Mouse (Mus musculus) MEL (cell line): ENCODE results near the gene Pdss2. TPM values are rescaled to one million over a fixed set of nuclear protein-coding genes. Genes with fewer than 3 reads are reported as not detected.
A peak's percentile ranks its signal among the peaks of the same experiment; 100 is the strongest.

ENCODE experiments used
- DNase-seq: peaks from one replicate; pipeline ENCODE4 v3.0.0; 2011; ENCODE audit warnings: low read depth, low spot score
- H3K27ac ChIP-seq: 2 replicates; pipeline ENCODE4 v1.5.1; 2012; ENCODE audit warnings: low read depth, mild to moderate bottlenecking, control low read depth, low read length, moderate library complexity; ENCODE audit not compliant: control insufficient read depth
- H3K27me3 ChIP-seq, 2 experiments: fragments of 150-350 bp in 1 of 2; sonication (generic) in 1 of 2; 2 replicates each; pipeline ENCODE4 v1.6.1; 2012; ENCODE audit warnings: low read length in 2 of 2, mild to moderate bottlenecking in 2 of 2, improper control_type of control experiment in 1 of 2, moderate library complexity in 1 of 2; ENCODE audit not compliant: insufficient read depth in 2 of 2, control insufficient read depth in 1 of 2
- H3K36me3 ChIP-seq, 2 experiments: 2 replicates each; pipeline ENCODE4 v1.6.1; 2012 to 2014; ENCODE audit warnings: low read length in 2 of 2, improper control_type of control experiment in 1 of 2, inconsistent platforms in 1 of 2, mild to moderate bottlenecking in 1 of 2; ENCODE audit not compliant: insufficient read depth in 2 of 2, control insufficient read depth in 1 of 2
- H3K4me1 ChIP-seq, 2 experiments: fragments of 150-350 bp in 1 of 2; sonication (generic) in 1 of 2; 2 replicates each; pipeline ENCODE4 v1.6.1; 2012; ENCODE audit warnings: low read length in 2 of 2, improper control_type of control experiment in 1 of 2, mild to moderate bottlenecking in 1 of 2; ENCODE audit not compliant: insufficient read depth in 2 of 2, control insufficient read depth in 1 of 2
- H3K4me3 ChIP-seq, 2 experiments: fragments of 150-350 bp in 1 of 2; sonication (generic) in 1 of 2; 2 replicates each; pipeline ENCODE4 v1.5.1; 2012; ENCODE audit warnings: low read depth in 2 of 2, low read length in 2 of 2, mild to moderate bottlenecking in 2 of 2, moderate library complexity in 2 of 2, control low read depth in 1 of 2, improper control_type of control experiment in 1 of 2; ENCODE audit not compliant: control insufficient read depth in 1 of 2, insufficient read depth in 1 of 2
- H3K79me2 ChIP-seq: 2 replicates; pipeline ENCODE4 v1.6.1; 2012; ENCODE audit warnings: mild to moderate bottlenecking, low read length, moderate library complexity; ENCODE audit not compliant: control insufficient read depth, poor library complexity, insufficient read depth
- H3K9ac ChIP-seq: 2 replicates; pipeline ENCODE4 v1.6.1; 2012; ENCODE audit warnings: low read depth, mild to moderate bottlenecking, control low read depth, low read length, moderate library complexity; ENCODE audit not compliant: control insufficient read depth, poor library complexity, severe bottlenecking
- H3K9me3 ChIP-seq: fragments of 150-350 bp; sonication (generic); replicated peaks from 2 replicates; pipeline ENCODE4 v1.6.1; 2012; ENCODE audit warnings: mild to moderate bottlenecking, low read length, improper control_type of control experiment, moderate library complexity; ENCODE audit not compliant: insufficient read depth
- BHLHE40 ChIP-seq: IDR thresholded peaks from 2 replicates; pipeline ENCODE4 v1.6.1; 2012; ENCODE audit warnings: low read depth, mild to moderate bottlenecking, inconsistent platforms, low read length, improper control_type of control experiment, borderline replicate concordance
- CHD1 ChIP-seq: IDR thresholded peaks from 2 replicates; pipeline ENCODE4 v1.6.1; 2012; ENCODE audit warnings: low read depth, mild to moderate bottlenecking, inconsistent platforms, low read length, improper control_type of control experiment
- CTCF ChIP-seq, 3 experiments: IDR thresholded peaks in 2 of 3; conservative IDR thresholded peaks in 1 of 3; 2 replicates each; pipeline ENCODE4 v1.5.1; 2011 to 2012; ENCODE audit warnings: low read length in 3 of 3, low read depth in 2 of 3, mild to moderate bottlenecking in 2 of 3, improper control_type of control experiment in 1 of 3, inconsistent platforms in 1 of 3, mixed read lengths in 1 of 3, moderate library complexity in 1 of 3; ENCODE audit not compliant: control insufficient read depth in 1 of 3, insufficient read depth in 1 of 3, poor library complexity in 1 of 3, severe bottlenecking in 1 of 3
- E2F4 ChIP-seq: IDR thresholded peaks from 2 replicates; pipeline ENCODE4 v1.6.1; 2011; ENCODE audit warnings: low read depth, low read length, improper control_type of control experiment, borderline replicate concordance
- ELF1 ChIP-seq: IDR thresholded peaks from 2 replicates; pipeline ENCODE4 v1.6.1; 2014; ENCODE audit warnings: low read depth, mild to moderate bottlenecking, inconsistent platforms, low read length, improper control_type of control experiment, moderate library complexity
- EP300 ChIP-seq, 2 experiments: IDR thresholded peaks; 2 replicates each; pipeline ENCODE4 v1.6.1; 2011; ENCODE audit warnings: improper control_type of control experiment in 2 of 2, low read length in 2 of 2, low read depth in 1 of 2, mild to moderate bottlenecking in 1 of 2
- ETS1 ChIP-seq: IDR thresholded peaks from 2 replicates; pipeline ENCODE4 v1.6.1; 2012; ENCODE audit warnings: low read depth, mild to moderate bottlenecking, inconsistent platforms, low read length, improper control_type of control experiment, moderate library complexity
- GABPA ChIP-seq: IDR thresholded peaks from 2 replicates; pipeline ENCODE4 v1.6.1; 2012; ENCODE audit warnings: low read depth, mild to moderate bottlenecking, inconsistent platforms, low read length, improper control_type of control experiment, moderate library complexity
- GATA1 ChIP-seq: IDR thresholded peaks from 2 replicates; pipeline ENCODE4 v1.6.1; 2011; ENCODE audit warnings: low read depth, low read length, improper control_type of control experiment
- JUND ChIP-seq: IDR thresholded peaks from 2 replicates; pipeline ENCODE4 v1.6.1; 2011; ENCODE audit warnings: low read depth, mild to moderate bottlenecking, improper control_type of control experiment, low read length
- KAT2A ChIP-seq: conservative IDR thresholded peaks from 2 replicates; pipeline ENCODE4 v1.6.1; 2012; ENCODE audit warnings: low read depth, low read length, improper control_type of control experiment, inconsistent platforms
- MAFK ChIP-seq: IDR thresholded peaks from 2 replicates; pipeline ENCODE4 v1.6.1; 2011; ENCODE audit warnings: low read depth, mild to moderate bottlenecking, low read length, improper control_type of control experiment, borderline replicate concordance
- MAX ChIP-seq: IDR thresholded peaks from 2 replicates; pipeline ENCODE4 v1.6.1; 2011; ENCODE audit warnings: low read length, improper control_type of control experiment
- MAZ ChIP-seq: IDR thresholded peaks from 2 replicates; pipeline ENCODE4 v1.6.1; 2012; ENCODE audit warnings: low read depth, mild to moderate bottlenecking, inconsistent platforms, low read length, improper control_type of control experiment
- MEF2A ChIP-seq: IDR thresholded peaks from 2 replicates; pipeline ENCODE4 v1.6.1; 2014; ENCODE audit warnings: low read depth, mild to moderate bottlenecking, inconsistent platforms, low read length, improper control_type of control experiment; ENCODE audit not compliant: poor library complexity, insufficient replicate concordance, severe bottlenecking; ENCODE audit errors: extremely low read depth
- MYB ChIP-seq: IDR thresholded peaks from 2 replicates; pipeline ENCODE4 v1.6.1; 2011; ENCODE audit warnings: mild to moderate bottlenecking, low read depth, low read length, improper control_type of control experiment
- MYC ChIP-seq: IDR thresholded peaks from 2 replicates; pipeline ENCODE4 v1.6.1; 2011; ENCODE audit warnings: low read depth, mild to moderate bottlenecking, low read length, improper control_type of control experiment, moderate library complexity
- NELFE ChIP-seq: IDR thresholded peaks from 2 replicates; pipeline ENCODE4 v1.6.1; 2011; ENCODE audit warnings: low read depth, low read length, improper control_type of control experiment
- NRF1 ChIP-seq: IDR thresholded peaks from 2 replicates; pipeline ENCODE4 v1.6.1; 2014; ENCODE audit warnings: low read depth, mild to moderate bottlenecking, inconsistent platforms, low read length, improper control_type of control experiment, moderate library complexity; ENCODE audit not compliant: poor library complexity, insufficient read depth, severe bottlenecking
- POLR2A ChIP-seq, 2 experiments: IDR thresholded peaks; 2 replicates each; pipeline ENCODE4 v1.6.1; 2011 to 2012; ENCODE audit warnings: low read length in 2 of 2, mild to moderate bottlenecking in 2 of 2, control low read depth in 1 of 2, improper control_type of control experiment in 1 of 2, low read depth in 1 of 2, moderate library complexity in 1 of 2; ENCODE audit not compliant: control insufficient read depth in 1 of 2, insufficient read depth in 1 of 2, poor library complexity in 1 of 2
- POLR2AphosphoS2 ChIP-seq: IDR thresholded peaks from 2 replicates; pipeline ENCODE4 v1.6.1; 2011; ENCODE audit warnings: low read length, improper control_type of control experiment
- POLR2AphosphoS5 ChIP-seq: IDR thresholded peaks from 2 replicates; pipeline ENCODE4 v1.6.1; 2012; ENCODE audit warnings: low read depth, borderline replicate concordance, mild to moderate bottlenecking, inconsistent platforms, low read length, moderate library complexity, mixed read lengths
- RCOR1 ChIP-seq: IDR thresholded peaks from 2 replicates; pipeline ENCODE4 v1.6.1; 2012; ENCODE audit warnings: low read depth, mild to moderate bottlenecking, inconsistent platforms, low read length, improper control_type of control experiment
- SMC3 ChIP-seq: IDR thresholded peaks from 2 replicates; pipeline ENCODE4 v1.6.1; 2011; ENCODE audit warnings: low read depth, low read length, improper control_type of control experiment
- TAL1 ChIP-seq: IDR thresholded peaks from 2 replicates; pipeline ENCODE4 v1.6.1; 2012; ENCODE audit warnings: mild to moderate bottlenecking, inconsistent platforms, low read length, moderate library complexity, mixed read lengths
- TBP ChIP-seq: IDR thresholded peaks from 2 replicates; pipeline ENCODE4 v1.8.0; 2011; ENCODE audit warnings: low read depth, low read length, improper control_type of control experiment
- TCF12 ChIP-seq: IDR thresholded peaks from 2 replicates; pipeline ENCODE4 v1.6.1; 2014; ENCODE audit warnings: low read depth, mild to moderate bottlenecking, inconsistent platforms, low read length, improper control_type of control experiment, moderate library complexity
- UBTF ChIP-seq: IDR thresholded peaks from 2 replicates; pipeline ENCODE4 v1.6.1; 2012; ENCODE audit warnings: low read depth, mild to moderate bottlenecking, inconsistent platforms, low read length, improper control_type of control experiment, moderate library complexity, borderline replicate concordance; ENCODE audit not compliant: insufficient read depth
- USF1 ChIP-seq: IDR thresholded peaks from 2 replicates; pipeline ENCODE4 v1.6.1; 2014; ENCODE audit warnings: low read depth, mild to moderate bottlenecking, inconsistent platforms, low read length, improper control_type of control experiment, moderate library complexity
- USF2 ChIP-seq, 2 experiments: IDR thresholded peaks; 2 replicates each; pipeline ENCODE4 v1.6.1; 2011 to 2012; ENCODE audit warnings: improper control_type of control experiment in 2 of 2, low read length in 2 of 2, borderline replicate concordance in 1 of 2, inconsistent platforms in 1 of 2, low read depth in 1 of 2, mild to moderate bottlenecking in 1 of 2; ENCODE audit not compliant: insufficient read depth in 1 of 2
- ZC3H11A ChIP-seq: IDR thresholded peaks from 2 replicates; pipeline ENCODE4 v1.6.1; 2012; ENCODE audit warnings: low read depth, mild to moderate bottlenecking, inconsistent platforms, low read length, improper control_type of control experiment
- ZKSCAN1 ChIP-seq: IDR thresholded peaks from 2 replicates; pipeline ENCODE4 v1.6.1; 2012; ENCODE audit warnings: low read depth, mild to moderate bottlenecking, inconsistent platforms, low read length, improper control_type of control experiment, moderate library complexity
- ZMIZ1 ChIP-seq: IDR thresholded peaks from 2 replicates; pipeline ENCODE4 v1.6.1; 2012; ENCODE audit warnings: low read depth, mild to moderate bottlenecking, inconsistent platforms, low read length, improper control_type of control experiment, moderate library complexity
- ZNF384 ChIP-seq: IDR thresholded peaks from 2 replicates; pipeline ENCODE4 v1.6.1; 2012; ENCODE audit warnings: low read depth, mild to moderate bottlenecking, inconsistent platforms, low read length, improper control_type of control experiment
- polyA plus RNA-seq, 2 experiments: library from polyadenylated mRNA; stranded (reverse) in 1 of 2; unstranded in 1 of 2; fragments of >175 nt in 1 of 2; fragments of >200 nt in 1 of 2; gene quantifications; 2 replicates each; pipeline versions ENCODE4 v1.2.1 to v1.2.4; 2012; ENCODE audit warnings: low replicate concordance in 2 of 2, low read depth in 1 of 2; ENCODE audit not compliant: insufficient read length in 2 of 2, insufficient read depth in 1 of 2, missing spikeins in 1 of 2
- total RNA-seq: library from RNA; depleted of rRNA; stranded (reverse); fragments of 300-350 nt; gene quantifications from 2 replicates; pipeline ENCODE4 v1.2.3, GENCODE M21; 2012; rRNA removed

Pdss2 gene
- 14.3 and 14.9 TPM in 2 replicates for total RNA-seq
- polyA plus RNA-seq, result 10 to 100 TPM in 1 of 2 experiments, not detected in 1; 14.8 TPM

DNA sequence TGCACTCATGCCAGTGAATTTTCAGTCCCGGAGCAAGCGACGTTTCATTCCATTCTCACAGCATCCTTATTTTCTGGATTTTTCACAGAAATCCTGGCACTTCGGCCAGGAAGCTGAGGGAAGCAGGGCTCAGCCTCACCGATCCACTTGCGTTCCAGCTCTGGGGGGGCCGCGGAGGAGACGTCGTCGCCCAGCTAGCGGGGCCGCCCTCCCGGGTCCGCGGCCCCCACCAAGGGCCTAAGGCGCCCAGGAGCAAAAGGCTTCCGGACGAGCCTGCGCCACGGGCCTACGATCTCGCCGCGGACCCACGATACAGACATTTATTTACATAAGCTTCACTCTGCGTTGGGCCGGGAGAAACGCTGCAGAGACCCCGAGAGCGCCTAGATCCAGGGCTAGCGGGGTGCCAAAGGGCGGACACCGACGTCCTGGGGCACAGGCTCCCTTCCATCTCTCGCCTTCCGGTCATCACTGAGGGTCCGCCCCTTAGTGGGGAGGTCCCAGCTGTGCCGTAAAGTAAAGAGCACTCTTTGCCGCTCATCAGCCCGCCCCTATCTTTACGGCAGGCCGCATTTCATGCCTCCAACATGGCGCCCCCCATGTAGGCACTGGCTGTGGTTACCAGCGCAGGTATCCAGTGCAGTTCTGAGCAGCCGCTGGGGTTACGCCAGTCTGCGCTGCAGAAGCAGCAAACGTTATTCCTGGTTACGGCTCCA is at the start of gene Pdss2:
Gene Pdss2 (plus strand): TSS at position 577 of the 716 bp plus-strand sequence.
- peak within 1 kb of the TSS; percentile 74 for H3K27ac ChIP-seq
- peak within 1 kb of the TSS; percentile 64 to 89 for H3K4me3 ChIP-seq
- peaks cover under 1 to 11% of the 10 kb centered on the region in 2 experiments for H3K4me1 ChIP-seq
- no peaks in the 10 kb centered on the region for H3K9me3 ChIP-seq
- H3K79me2 ChIP-seq, result peaks cover 12% of the 10 kb centered on the region
- no peaks in the 10 kb centered on the region for H3K27me3 ChIP-seq
- peak within 1 kb of the TSS; percentile 94 for H3K9ac ChIP-seq
- H3K36me3 ChIP-seq, result peaks cover 0 to 18% of the 10 kb centered on the region in 2 experiments; a peak in 2 of 4 replicates
- peak; percentile 96 for DNase-seq
- TF ChIP-seq USF1, result no peak
- TF ChIP-seq POLR2AphosphoS2, result peak; percentile 93; the same call in 1 of the 2 replicates
- no peak for TF ChIP-seq ZNF384
- no peak for TF ChIP-seq UBTF
- no peak for TF ChIP-seq GABPA
- no peak for TF ChIP-seq MEF2A
- no peak for TF ChIP-seq TAL1
- no peak for TF ChIP-seq BHLHE40
- peak; percentile 95 for TF ChIP-seq NELFE
- TF ChIP-seq CHD1, result no peak; the same call in 1 of the 2 replicates
- peak; percentile 83 to 99; a peak in 3 of 4 replicates for TF ChIP-seq POLR2A (IDR thresholded peaks at IDR 0.05; ENCODE audit: control insufficient read depth in 1 of 2, insufficient read depth in 1 of 2, low read depth in 1 of 2, low read length in 2 of 2, poor library complexity in 1 of 2)
- TF ChIP-seq MAX, result peak; percentile 69; the same call in 1 of the 2 replicates
- 0 out of 4 replicates have a peak, but pooled peaks of 1 of the 2 experiments have one; percentile 22 for TF ChIP-seq EP300 (IDR thresholded peaks at IDR 0.05; ENCODE audit: low read depth in 1 of 2, low read length in 2 of 2)
- TF ChIP-seq TBP, result peak; percentile 91
- no peak for TF ChIP-seq ZC3H11A
- TF ChIP-seq CTCF (IDR thresholded peaks at IDR 0.05 in 2 of 3, conservative IDR thresholded peaks at IDR 0.05 in 1 of 3; ENCODE audit: control insufficient read depth in 1 of 3, insufficient read depth in 1 of 3, low read depth in 2 of 3, low read length in 3 of 3, poor library complexity in 1 of 3, severe bottlenecking in 1 of 3), result no peak
- no peak for TF ChIP-seq JUND
- no peak for TF ChIP-seq SMC3
- TF ChIP-seq USF2 (IDR thresholded peaks at IDR 0.05; ENCODE audit: borderline replicate concordance in 1 of 2, insufficient read depth in 1 of 2, low read depth in 1 of 2, low read length in 2 of 2), result no peak
- no peak for TF ChIP-seq E2F4
- TF ChIP-seq TCF12, result peak; percentile 82
- 0 out of 2 replicates have a peak, but pooled peaks have one; percentile 12 for TF ChIP-seq RCOR1
- TF ChIP-seq MAFK, result no peak
- no peak for TF ChIP-seq MYB
- peak; percentile 56; the same call in 1 of the 2 replicates for TF ChIP-seq ETS1
- TF ChIP-seq POLR2AphosphoS5, result peak; percentile 72; the same call in 1 of the 2 replicates
- peak; percentile 51; the same call in 1 of the 2 replicates for TF ChIP-seq NRF1
- TF ChIP-seq ELF1, result peak; percentile 73
- peak; percentile 77; the same call in 1 of the 2 replicates for TF ChIP-seq ZMIZ1
- peak; percentile 88 for TF ChIP-seq KAT2A
- TF ChIP-seq ZKSCAN1, result no peak
- no peak for TF ChIP-seq GATA1
- no peak for TF ChIP-seq MYC
- TF ChIP-seq MAZ, result peak; percentile 61; the same call in 1 of the 2 replicates
